Mouse (Mus musculus) ES-E14 (cell line): ENCODE results near the gene Hsd11b2.

Experiments used
- CHD2 ChIP-seq: IDR thresholded peaks from 2 replicates; pipeline ENCODE4 v1.6.1; 2014; ENCODE audit warnings: mild to moderate bottlenecking, low read depth, low read length, inconsistent platforms
- HCFC1 ChIP-seq: IDR thresholded peaks from 2 replicates; pipeline ENCODE4 v1.6.1; 2012; ENCODE audit warnings: low read length, inconsistent platforms, borderline replicate concordance; ENCODE audit not compliant: insufficient read depth
- MAFK ChIP-seq: IDR thresholded peaks from 2 replicates; pipeline ENCODE4 v1.6.1; 2014; ENCODE audit warnings: mild to moderate bottlenecking, low read depth, low read length, inconsistent platforms; ENCODE audit not compliant: insufficient read depth
- ZC3H11A ChIP-seq: IDR thresholded peaks from 2 replicates; pipeline ENCODE4 v1.6.1; 2012; ENCODE audit warnings: low read depth, mild to moderate bottlenecking, inconsistent platforms, low read length, borderline replicate concordance
- ZNF384 ChIP-seq: IDR thresholded peaks from 2 replicates; pipeline ENCODE4 v1.6.1; 2012; ENCODE audit warnings: low read depth, low read length, inconsistent platforms

DNA sequence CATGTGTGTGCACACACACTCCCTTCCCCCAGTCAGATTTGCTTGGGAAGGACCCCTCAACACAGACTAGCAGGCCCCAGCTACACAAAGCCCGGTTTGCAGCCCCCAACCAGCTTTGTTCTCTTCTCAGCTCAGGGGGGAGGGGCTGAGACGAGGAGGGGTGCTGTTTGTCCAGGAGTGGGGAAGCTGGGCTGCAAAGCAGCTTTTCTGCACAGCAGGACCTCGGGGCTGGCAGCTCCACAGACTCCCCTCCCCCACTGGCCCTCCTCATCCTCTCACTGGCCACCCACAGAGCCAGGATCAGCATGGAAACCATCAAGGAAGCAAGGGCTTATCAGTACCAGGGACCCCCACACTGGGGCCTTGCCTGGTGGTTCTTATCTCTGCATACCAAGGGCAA lies 2.5 kb downstream of the Hsd11b2 start:
- TF ChIP-seq CHD2 (no peak), HCFC1 (no peak), ZC3H11A (no peak), MAFK (no peak), ZNF384 (no peak)
